Mouse (Mus musculus) small intestine, adult 2 months (tissue): ENCODE measurements around the gene Tbx21.

Experiments used
- CTCF ChIP-seq: fragments of 200-500 bp; IDR thresholded peaks from 2 replicates; pipeline ENCODE4 v1.5.1; 2012; ENCODE audit warnings: low read depth, mild to moderate bottlenecking, control low read depth, inconsistent platforms, low read length, moderate library complexity, mixed read lengths; ENCODE audit not compliant: insufficient replicate concordance, insufficient read length; ENCODE audit errors: extremely low read depth
- POLR2A ChIP-seq: fragments of 200-500 bp; IDR thresholded peaks from 2 replicates; pipeline ENCODE4 v1.6.1; 2012; ENCODE audit warnings: low read depth, mild to moderate bottlenecking, control low read depth, inconsistent platforms, low read length, moderate library complexity

GRCm38 (mm10) chr11:97145951-97146350 is 30.8 kb upstream of the Tbx21 start:
- TF ChIP-seq CTCF: no peak
- no peak for TF ChIP-seq POLR2A
